Mouse (Mus musculus) liver, adult 2 months (tissue): ENCODE data around the gene Lima1.

Source experiments
- CTCF ChIP-seq: fragments of 200-500 bp; IDR thresholded peaks from 2 replicates; pipeline ENCODE4 v1.5.1; 2011; ENCODE audit warnings: low read depth, low read length, control low read depth
- POLR2A ChIP-seq: fragments of 200-500 bp; IDR thresholded peaks from 2 replicates; pipeline ENCODE4 v1.6.1; 2011; ENCODE audit warnings: low read length, control low read depth; ENCODE audit not compliant: insufficient read depth; ENCODE audit errors: extremely low read depth

GRCm38 (mm10) chr15:99754204-99754603 lies 121.1 kb downstream of the Lima1 start:
- no peak for TF ChIP-seq CTCF
- TF ChIP-seq POLR2A, result no peak
